Mouse (Mus musculus): ENCODE measurements around the gene Spag5.

GRCm38 (mm10) chr11:78344890-78345715 lies 43.8 kb downstream of the Spag5 start:
- no peak for TF ChIP-seq CTCF (conservative IDR thresholded peaks at IDR 0.05; ENCODE audit: low read length)
- TF ChIP-seq NANOG (IDR thresholded peaks at IDR 0.05; ENCODE audit: borderline replicate concordance, low read length) = no peak
- TF ChIP-seq POU5F1 (IDR thresholded peaks at IDR 0.05; ENCODE audit: borderline replicate concordance, low read length) = no peak

Data from E14TG2a.4 (cell line).